Mouse (Mus musculus): ENCODE results near the gene Kcnk18. TPM values are rescaled to one million over a fixed set of nuclear protein-coding genes. Genes with fewer than 3 reads are reported as not detected.

Kcnk18 gene
- not detected in 4 replicates for total RNA-seq (2023; ENCODE audit: inconsistent age)

DNA sequence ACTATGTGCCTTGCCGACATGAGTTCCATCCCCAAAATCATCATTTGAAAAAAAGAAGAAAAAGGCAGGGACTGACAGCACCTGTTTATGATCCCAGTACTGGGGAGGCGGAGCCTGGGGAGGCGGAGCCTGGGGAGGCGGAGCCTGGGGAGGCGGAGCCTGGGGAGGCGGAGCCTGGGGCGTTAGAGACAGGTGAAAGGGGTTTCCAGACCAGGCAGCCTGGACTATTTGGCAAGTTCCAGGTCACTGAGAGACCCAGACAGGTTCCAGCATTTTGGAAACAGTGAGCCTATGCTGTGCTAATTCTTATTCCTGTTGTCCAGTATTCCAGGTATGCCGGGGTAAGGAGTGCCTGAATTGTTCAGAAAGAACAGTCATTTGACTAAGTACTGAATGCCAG lies at the start of gene Kcnk18:
TSS of gene Kcnk18 (plus strand) at position 224 of the 400 bp plus-strand sequence.

DNA sequence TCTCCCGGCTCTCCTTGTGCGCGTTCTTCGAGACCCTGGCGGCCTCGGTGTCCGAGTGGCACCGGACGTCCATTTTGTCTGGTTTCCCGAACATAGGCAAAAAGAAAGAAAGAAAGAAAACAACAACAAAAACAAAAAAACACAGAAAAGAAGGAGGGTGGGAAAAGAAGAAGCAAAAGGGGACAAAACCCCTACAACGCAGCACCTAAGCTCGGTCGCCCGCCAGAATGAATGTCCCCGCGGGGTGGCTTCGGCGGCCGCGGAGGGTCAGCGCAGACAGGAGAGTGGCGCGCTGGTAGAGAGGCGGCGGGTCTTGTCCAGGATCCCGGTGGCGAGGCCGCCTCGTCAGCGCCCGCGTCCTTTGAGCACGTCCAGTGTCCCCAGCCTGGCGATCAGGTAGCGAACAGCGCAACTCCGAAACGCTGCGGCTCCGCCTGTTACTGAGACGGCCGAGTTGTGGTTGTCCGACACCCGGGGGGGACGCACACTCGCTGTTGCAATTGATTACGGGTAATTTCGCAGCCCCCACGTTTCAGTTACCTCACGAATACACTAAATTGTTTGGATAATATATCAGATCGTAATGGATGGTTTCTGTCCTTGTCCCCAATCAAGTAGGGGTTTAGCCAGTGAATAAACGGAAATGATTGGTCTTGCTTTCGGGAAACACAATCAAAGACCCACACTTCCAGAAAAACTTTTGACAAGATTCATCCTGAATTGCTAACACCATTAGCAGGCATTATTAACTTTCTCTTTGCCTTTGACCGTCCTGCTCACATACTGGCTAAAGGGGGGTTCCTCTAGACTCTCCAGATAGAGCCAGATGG lies 48.9 kb upstream of the Kcnk18 start, which contains the start of gene Vax1:
TSS of gene Vax1 (minus strand) at position 121 of the 830 bp plus-strand sequence.

DNA sequence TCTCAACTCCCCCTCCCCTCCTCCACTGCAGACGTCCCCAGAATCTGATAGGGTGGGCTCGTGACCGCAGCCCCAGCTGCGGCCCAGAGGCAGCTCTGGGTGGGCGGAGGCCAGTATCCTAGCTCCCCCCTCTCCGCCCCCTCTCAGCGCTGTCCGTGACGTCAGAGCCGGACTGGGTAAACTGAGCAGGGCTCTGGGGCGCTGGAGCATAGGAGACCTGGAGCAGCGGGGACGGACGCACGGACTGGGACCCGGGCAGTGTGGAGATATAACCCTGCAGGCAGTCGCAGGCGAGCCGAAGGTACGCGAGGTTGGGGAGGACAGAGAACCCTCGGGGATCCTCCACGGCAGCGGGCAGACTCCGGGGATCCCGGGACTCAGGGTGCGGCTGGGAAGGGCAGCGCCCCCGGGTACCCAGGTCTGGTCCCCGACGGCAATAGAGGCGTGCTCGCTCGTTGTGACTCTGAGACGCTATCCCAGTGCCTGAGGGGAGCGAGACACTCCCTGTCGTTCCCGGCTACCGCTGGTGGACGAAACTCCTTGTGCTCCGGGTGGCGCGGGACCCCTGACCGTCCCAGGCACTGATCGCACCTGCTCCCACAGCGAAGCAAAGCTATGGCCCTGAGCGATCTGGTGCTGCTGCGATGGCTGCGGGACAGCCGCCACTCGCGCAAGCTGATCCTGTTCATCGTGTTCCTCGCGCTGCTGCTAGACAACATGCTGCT lies 41.9 kb downstream of the Kcnk18 start, which contains the start of gene Slc18a2:
TSS of gene Slc18a2 (plus strand) at position 179 of the 725 bp plus-strand sequence.

Other genes with a start within 250 kb of the Kcnk18 start
- gene Shtn1, start 143.1 kb upstream of the Kcnk18 start, total RNA-seq (2023; ENCODE audit: inconsistent age): 0.19 to 0.36 TPM (median 0.26 TPM) in 3 of 4 replicates, not detected in the other
- not detected in 4 replicates for gene Vax1, start 49.2 kb upstream of the Kcnk18 start, total RNA-seq (2023; ENCODE audit: inconsistent age)
- 0.13 TPM in 1 of 4 replicates, not detected in the others for gene Slc18a2, start 41.7 kb downstream of the Kcnk18 start, total RNA-seq (2023; ENCODE audit: inconsistent age)
- gene Rps12-ps3, start 103.1 kb downstream of the Kcnk18 start, total RNA-seq (2023; ENCODE audit: inconsistent age): 816 to 1,692 TPM (median 1,234 TPM) in 4 replicates
- 39.0 to 45.1 TPM (median 41.2 TPM) in 4 replicates for gene Pdzd8, start 126.6 kb downstream of the Kcnk18 start, total RNA-seq (2023; ENCODE audit: inconsistent age)
- not detected in 4 replicates for gene Emx2, start 239.2 kb downstream of the Kcnk18 start, total RNA-seq (2023; ENCODE audit: inconsistent age)

Data from B cell, adult (primary cell).